Mouse (Mus musculus) erythroblast, embryonic 14.5 days (primary cell): ENCODE results near the gene Pnpla6.

ENCODE experiments used
- GATA1 ChIP-seq: IDR thresholded peaks from 2 replicates; pipeline ENCODE4 v1.6.1; 2012; ENCODE audit warnings: low read length, inconsistent platforms, mixed read lengths
- TAL1 ChIP-seq: IDR thresholded peaks from 3 replicates; pipeline ENCODE4 v1.6.1; 2012; ENCODE audit warnings: low read length, inconsistent platforms, mixed read lengths

- TF ChIP-seq GATA1: no peak
- TF ChIP-seq TAL1: no peak
These were observed 33.6 kb upstream of the Pnpla6 start for GRCm38 (mm10) chr8:3481605-3482004.
